Mouse (Mus musculus) ES-E14 (cell line): ENCODE results near the gene Nell1. TPM values are rescaled to one million over a fixed set of nuclear protein-coding genes. Genes with fewer than 3 reads are reported as not detected.

Source experiments
- DNase-seq: peaks from one replicate; pipeline ENCODE4 v3.0.0-alpha.2; 2013; ENCODE audit warnings: low read depth, low spot score
- H3K27ac ChIP-seq: 2 replicates; pipeline ENCODE4 v1.5.1; 2012; ENCODE audit warnings: low read depth, mild to moderate bottlenecking, low read length, moderate library complexity, mixed read lengths; ENCODE audit not compliant: poor library complexity, insufficient read depth, severe bottlenecking
- H3K36me3 ChIP-seq: 2 replicates; pipeline ENCODE4 v1.6.1; 2012; ENCODE audit warnings: mild to moderate bottlenecking, low read length, moderate library complexity, mixed read lengths; ENCODE audit not compliant: control insufficient read depth, poor library complexity, insufficient read depth, severe bottlenecking
- H3K4me1 ChIP-seq, 2 experiments: fragments of 150-350 bp in 1 of 2; sonication (generic) in 1 of 2; 2 replicates each; pipeline ENCODE4 v1.6.1; 2012; ENCODE audit warnings: low read length in 2 of 2, mild to moderate bottlenecking in 1 of 2, mixed read lengths in 1 of 2; ENCODE audit not compliant: control insufficient read depth in 2 of 2, insufficient read depth in 2 of 2, poor library complexity in 1 of 2
- H3K4me3 ChIP-seq, 2 experiments: fragments of 150-350 bp in 1 of 2; sonication (generic) in 1 of 2; 2 replicates each; pipeline ENCODE4 v1.5.1; 2012; ENCODE audit warnings: low read length in 2 of 2, low read depth in 1 of 2, mild to moderate bottlenecking in 1 of 2, mixed read lengths in 1 of 2; ENCODE audit not compliant: insufficient read depth in 1 of 2, poor library complexity in 1 of 2, severe bottlenecking in 1 of 2
- H3K9ac ChIP-seq: 2 replicates; pipeline ENCODE4 v1.6.1; 2012; ENCODE audit warnings: low read depth, mild to moderate bottlenecking, low read length, mixed read lengths; ENCODE audit not compliant: poor library complexity, insufficient read depth, severe bottlenecking
- H3K9me3 ChIP-seq: fragments of 150-350 bp; sonication (generic); 2 replicates; pipeline ENCODE4 v1.6.1; 2012; ENCODE audit warnings: low read depth, mild to moderate bottlenecking, low read length; ENCODE audit not compliant: control insufficient read depth, insufficient read depth
- CHD2 ChIP-seq: IDR thresholded peaks from 2 replicates; pipeline ENCODE4 v1.6.1; 2014; ENCODE audit warnings: mild to moderate bottlenecking, low read depth, low read length, inconsistent platforms
- HCFC1 ChIP-seq: IDR thresholded peaks from 2 replicates; pipeline ENCODE4 v1.6.1; 2012; ENCODE audit warnings: low read length, inconsistent platforms, borderline replicate concordance; ENCODE audit not compliant: insufficient read depth
- MAFK ChIP-seq: IDR thresholded peaks from 2 replicates; pipeline ENCODE4 v1.6.1; 2014; ENCODE audit warnings: mild to moderate bottlenecking, low read depth, low read length, inconsistent platforms; ENCODE audit not compliant: insufficient read depth
- ZC3H11A ChIP-seq: IDR thresholded peaks from 2 replicates; pipeline ENCODE4 v1.6.1; 2012; ENCODE audit warnings: low read depth, mild to moderate bottlenecking, inconsistent platforms, low read length, borderline replicate concordance
- ZNF384 ChIP-seq: IDR thresholded peaks from 2 replicates; pipeline ENCODE4 v1.6.1; 2012; ENCODE audit warnings: low read depth, low read length, inconsistent platforms
- in situ Hi-C, 2 experiments: fragments of 600-800 bp; cut with MboI; formaldehyde crosslinking; loops; one replicate each; pipeline ENCODE4 v1.15.1; 2025; ENCODE audit warnings: low sequenced_read_pairs in 2 of 2, inconsistent platforms in 1 of 2; ENCODE audit not compliant: unreplicated experiment in 2 of 2
- total RNA-seq: library from RNA; depleted of rRNA; stranded (reverse); fragments of 300-350 nt; gene quantifications from 2 replicates; pipeline ENCODE4 v1.2.3, GENCODE M21; 2012

Gene Nell1
- total RNA-seq, 1 experiment = 1.8 TPM

- in situ Hi-C loops = no loop called here
- H3K36me3 ChIP-seq = no peaks in the 10 kb centered on the region
- H3K9me3 ChIP-seq = no peaks in the 10 kb centered on the region
- DNase-seq = no peak
- H3K4me1 ChIP-seq = no peaks in the 10 kb centered on the region
- TF ChIP-seq HCFC1 (no peak), ZC3H11A (no peak), ZNF384 (no peak), MAFK (no peak), CHD2 (no peak)
- H3K4me3 ChIP-seq = no peak overlapping the region
- H3K27ac ChIP-seq = no peak overlapping the region
- H3K9ac ChIP-seq = no peak overlapping the region
These were observed 320.8 kb downstream of the Nell1 start for GRCm38 (mm10) chr7:50295508-50295907.

- H3K36me3 ChIP-seq = no peaks in the 10 kb centered on the region
These were observed 363.6 kb downstream of the Nell1 start for GRCm38 (mm10) chr7:50338226-50338625.

GRCm38 (mm10) chr7:50338757-50339156, 364.1 kb downstream of the Nell1 start:
- Histone ChIP-seq H3K9ac (no peak overlapping the region), H3K4me1 (no peaks in the 10 kb centered on the region), H3K4me3 (no peak overlapping the region), H3K9me3 (no peaks in the 10 kb centered on the region), H3K36me3 (no peaks in the 10 kb centered on the region), H3K27ac (no peak overlapping the region)
- TF ChIP-seq ZC3H11A (no peak), CHD2 (no peak), HCFC1 (no peak), ZNF384 (no peak), MAFK (no peak)
- no peak for DNase-seq
- in situ Hi-C loops = no loop called here

More at GRCm38 (mm10) chr7:50338226-50338625, 363.6 kb downstream of the Nell1 start:
- H3K9ac ChIP-seq = no peak overlapping the region
- no peak for TF ChIP-seq ZC3H11A
- no peak for TF ChIP-seq MAFK
- no peak for TF ChIP-seq CHD2
- no peak for TF ChIP-seq ZNF384
- no peak for TF ChIP-seq HCFC1
- H3K4me3 ChIP-seq = no peak overlapping the region
- H3K9me3 ChIP-seq = no peaks in the 10 kb centered on the region
- no peak for DNase-seq
- H3K27ac ChIP-seq = no peak overlapping the region
- no peaks in the 10 kb centered on the region for H3K4me1 ChIP-seq
- in situ Hi-C loops = no loop called here

GRCm38 (mm10) chr7:50351564-50351963, 376.9 kb downstream of the Nell1 start:
- Histone ChIP-seq H3K4me1 (no peaks in the 10 kb centered on the region), H3K9ac (no peak overlapping the region), H3K36me3 (no peaks in the 10 kb centered on the region), H3K27ac (no peak overlapping the region), H3K9me3 (no peaks in the 10 kb centered on the region), H3K4me3 (no peak overlapping the region)
- TF ChIP-seq ZC3H11A (no peak), CHD2 (no peak), MAFK (no peak), ZNF384 (no peak), HCFC1 (no peak)
- no peak for DNase-seq
- in situ Hi-C loops = no loop called here

- in situ Hi-C loops = no loop called here
- H3K9ac ChIP-seq = no peak overlapping the region
- H3K27ac ChIP-seq = no peak overlapping the region
- no peaks in the 10 kb centered on the region for H3K9me3 ChIP-seq
- TF ChIP-seq ZNF384 (no peak), ZC3H11A (no peak), CHD2 (no peak), HCFC1 (no peak), MAFK (no peak)
- no peak overlapping the region for H3K4me3 ChIP-seq
- no peaks in the 10 kb centered on the region for H3K36me3 ChIP-seq
- H3K4me1 ChIP-seq = no peaks in the 10 kb centered on the region
- no peak for DNase-seq
These were observed 382.5 kb downstream of the Nell1 start for GRCm38 (mm10) chr7:50357213-50357612.
